Mouse (Mus musculus): ENCODE measurements around the gene Gmeb2.

DNA sequence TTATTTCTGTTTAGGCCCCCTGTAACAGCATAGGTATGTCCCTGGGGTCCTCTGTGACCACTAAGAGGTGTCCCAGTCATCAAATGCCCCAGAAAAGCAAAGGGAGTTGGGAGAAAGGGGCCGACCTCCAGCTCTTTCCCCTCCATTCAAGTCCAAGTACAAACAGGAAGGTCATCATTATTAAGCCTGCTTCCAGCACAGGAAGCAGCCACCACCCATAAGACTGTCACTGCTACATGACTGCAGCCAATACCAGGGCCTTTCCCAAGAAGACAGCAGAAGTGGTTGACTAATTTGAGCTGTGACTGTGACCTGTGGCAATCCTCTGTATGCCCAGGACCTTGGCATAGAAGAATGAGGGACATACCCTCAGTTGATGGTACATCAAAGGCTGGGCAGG, 59.5 kb downstream of the Gmeb2 start:
- TF ChIP-seq CTCF (IDR thresholded peaks at IDR 0.05) = no peak
- no peak for TF ChIP-seq POLR2A (IDR thresholded peaks at IDR 0.05; ENCODE audit: insufficient read depth, low read depth, low read length)
